Mouse (Mus musculus) testis, postnatal 14 days (tissue): ENCODE data around the gene Slc26a10.

Experiments
- DNase-seq: peaks from one replicate; pipeline ENCODE4 v3.0.0; 2021; ENCODE audit warnings: low spot score

Slc26a10 gene

DNA sequence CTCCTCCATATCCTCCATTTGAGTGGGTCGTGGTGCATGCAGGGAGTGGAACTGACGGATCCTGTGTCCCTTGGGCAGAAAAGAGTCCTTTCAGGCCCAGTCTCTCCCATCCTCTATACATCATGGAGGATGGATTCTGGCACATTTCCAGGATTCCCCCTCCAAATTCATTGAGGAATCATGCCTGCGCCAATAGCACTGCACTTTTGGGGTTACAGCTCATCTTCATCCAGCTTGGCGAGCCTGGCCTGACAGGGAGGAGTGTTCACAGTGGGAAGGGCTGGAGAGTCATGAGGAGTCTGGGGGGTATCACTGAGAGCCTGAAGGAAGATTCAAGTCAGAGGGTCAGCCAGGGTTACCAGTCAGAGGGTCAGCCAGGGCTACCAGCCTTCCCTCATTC, 2.2 kb upstream of the Slc26a10 start:
- DNase-seq, result no peak

DNA sequence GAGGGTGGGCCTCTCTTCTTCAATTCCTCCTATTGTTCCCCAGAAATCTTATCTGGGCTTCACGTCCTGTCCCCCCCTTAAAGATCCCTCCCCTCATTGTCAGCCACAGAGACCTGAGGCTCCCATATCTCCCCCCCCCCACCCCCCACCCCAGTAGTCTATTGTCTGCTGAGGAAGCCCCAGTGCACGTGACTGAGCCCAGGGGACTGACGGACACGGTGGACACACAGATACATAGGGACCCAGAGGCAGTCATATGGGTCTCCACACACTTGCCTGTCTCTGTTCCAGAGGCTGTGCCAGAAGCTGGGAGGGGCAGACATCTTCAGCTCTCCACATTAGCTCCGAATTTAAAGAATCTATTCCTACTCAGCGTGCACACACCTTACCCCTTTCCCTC, 1.1 kb upstream of the Slc26a10 start:
- no peak for DNase-seq

DNA sequence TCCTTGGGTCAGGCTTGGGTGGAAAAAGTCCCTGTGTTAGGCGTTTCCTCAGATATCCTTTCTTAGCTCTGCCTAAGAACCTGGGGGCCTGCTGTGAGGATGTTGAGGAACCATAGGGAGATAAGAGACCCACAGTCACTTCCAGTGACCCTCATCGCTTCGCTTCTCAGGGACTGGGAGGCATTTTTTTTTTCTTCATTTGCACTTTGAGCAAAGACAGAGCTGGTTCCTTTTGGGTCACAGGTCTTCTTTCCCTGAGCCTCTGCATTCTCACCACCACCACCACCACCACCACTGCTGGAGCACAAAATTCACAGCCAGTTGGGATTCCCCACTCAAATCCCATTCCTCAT, 226 bp upstream of the Slc26a10 start:
- no peak for DNase-seq

DNA sequence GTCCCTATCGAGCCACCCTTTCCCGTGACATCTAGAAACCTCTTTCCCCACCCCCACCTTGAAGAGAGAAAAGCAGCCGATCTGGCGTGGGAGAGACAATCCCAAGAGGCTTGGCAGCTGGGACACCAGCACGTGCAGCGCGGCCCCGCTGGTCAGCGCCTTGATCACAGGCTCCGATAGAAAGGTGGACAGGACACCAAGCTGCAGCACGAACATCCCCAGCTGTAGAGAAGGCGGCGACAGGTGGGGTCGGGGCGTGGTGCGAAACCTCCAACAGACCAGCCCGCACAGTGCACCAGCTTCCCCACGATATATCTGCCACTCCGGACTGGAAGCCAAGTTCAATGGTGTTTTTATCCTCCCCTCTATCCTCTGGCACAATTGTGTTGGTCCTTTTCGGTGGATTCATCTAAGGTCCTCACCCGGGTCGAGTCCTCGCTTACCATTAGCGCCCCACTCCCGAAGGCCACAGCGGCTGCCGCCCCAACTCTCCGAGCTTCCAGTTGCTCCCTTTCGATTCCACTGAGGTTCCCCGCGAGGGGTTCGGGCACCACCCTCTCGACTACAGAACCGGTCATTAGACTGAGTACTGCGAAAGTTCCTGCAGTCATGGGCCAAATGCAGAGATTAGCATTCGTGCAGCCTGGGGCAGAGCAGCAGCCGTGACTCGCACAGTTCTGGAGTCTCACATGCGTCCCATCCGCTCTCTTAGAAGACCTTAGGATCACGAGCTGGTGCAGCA, 2.0 kb downstream of the Slc26a10 start:
- peak; percentile 16 for DNase-seq

DNA sequence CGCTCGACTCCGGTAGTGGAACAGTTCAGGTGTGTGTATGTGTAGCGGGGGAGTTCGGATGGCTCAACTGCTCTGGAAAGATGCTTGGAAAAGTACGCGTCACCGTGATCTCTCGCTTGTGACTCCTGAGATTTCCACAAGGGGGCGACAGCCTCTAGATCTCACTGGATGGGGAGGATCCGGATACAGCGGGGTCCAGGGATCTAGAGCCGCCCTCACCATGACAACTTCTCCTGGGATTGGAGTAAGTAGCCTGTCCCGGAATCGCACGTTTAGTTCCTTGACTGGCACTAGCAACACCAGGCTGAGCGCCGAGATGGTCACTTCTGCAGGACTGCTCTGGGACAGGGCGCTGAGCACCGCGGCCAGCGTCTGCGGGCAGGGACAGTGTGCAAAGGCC, 2.7 kb downstream of the Slc26a10 start:
- peak; percentile 62 for DNase-seq

DNA sequence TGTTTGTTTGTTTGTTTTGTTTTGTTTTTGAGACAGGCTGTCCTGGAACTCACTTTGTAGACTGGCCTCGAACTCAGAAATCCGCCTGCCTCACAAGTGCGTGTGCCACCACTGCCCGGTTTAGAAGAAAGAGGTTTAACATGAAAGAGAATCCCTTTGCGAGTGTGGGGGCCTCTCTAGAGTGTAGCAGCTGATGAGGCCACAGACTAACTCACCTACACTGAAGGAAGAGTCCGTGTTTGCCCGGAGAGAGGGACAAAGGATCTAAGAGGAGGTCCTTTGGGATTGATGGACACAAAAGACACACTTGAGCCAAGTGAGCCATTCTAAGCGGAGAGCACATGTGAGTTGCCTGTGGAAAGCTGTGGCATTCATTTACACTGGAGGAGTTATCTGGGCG, 3.2 kb downstream of the Slc26a10 start:
- no peak for DNase-seq

DNA sequence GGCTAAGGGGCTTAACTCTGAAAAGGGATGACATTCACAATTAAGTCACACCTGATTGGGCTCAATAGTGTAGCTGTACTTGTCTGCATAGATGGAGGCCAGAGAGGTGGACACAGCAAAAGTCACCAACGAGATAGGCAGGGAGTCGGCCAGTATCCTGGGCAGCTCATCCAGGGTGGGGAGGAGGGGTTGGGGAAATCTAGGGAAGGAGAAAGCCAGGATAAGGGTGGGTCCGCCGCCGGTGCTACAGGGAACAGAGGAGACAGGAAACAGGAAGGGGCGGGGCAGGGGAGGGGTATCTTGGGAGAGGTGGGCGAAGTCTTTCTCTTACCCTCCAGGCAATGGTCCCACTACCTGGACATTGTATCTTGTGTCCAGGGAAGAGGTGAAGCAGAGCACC, 3.7 kb downstream of the Slc26a10 start:
- DNase-seq, result no peak

DNA sequence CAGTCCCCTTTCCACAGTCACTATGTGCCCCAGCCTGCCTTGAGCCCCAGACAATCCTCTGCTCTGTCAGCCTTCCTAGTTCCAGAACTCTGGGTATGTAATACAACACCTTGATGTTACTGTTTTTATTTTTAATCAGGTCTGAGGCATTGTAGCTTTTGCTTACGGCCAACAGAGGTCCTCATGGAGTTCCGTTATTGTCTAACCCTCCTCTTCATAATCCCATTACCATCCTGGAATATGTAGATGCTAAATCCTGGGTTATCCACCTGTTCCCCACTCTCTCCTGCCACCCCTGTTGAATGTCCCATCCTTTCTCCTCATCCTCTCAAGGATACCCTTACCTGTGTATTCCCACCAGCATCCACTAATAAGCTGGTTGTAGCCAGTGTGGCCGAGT, 4.2 kb downstream of the Slc26a10 start:
- DNase-seq, result no peak

DNA sequence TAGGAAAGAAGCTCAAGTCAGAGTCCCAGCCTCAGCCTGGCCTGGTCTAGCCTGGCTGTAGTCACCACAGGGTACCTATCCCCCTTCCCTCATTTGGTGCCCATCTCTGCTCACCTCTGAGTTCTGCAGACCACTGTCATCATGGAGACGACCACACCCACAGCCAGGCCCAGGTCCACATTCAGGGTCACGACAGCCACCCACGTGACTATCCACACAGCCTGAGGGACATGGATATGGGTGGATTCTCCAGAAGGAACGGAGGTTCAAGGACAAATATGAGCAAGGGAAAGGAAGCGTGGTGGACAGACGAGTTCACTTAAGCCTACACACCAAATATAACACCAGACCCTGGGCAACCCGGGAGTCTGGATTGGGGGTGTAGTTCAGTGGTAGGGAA, 6.3 kb downstream of the Slc26a10 start:
- no peak for DNase-seq

DNA sequence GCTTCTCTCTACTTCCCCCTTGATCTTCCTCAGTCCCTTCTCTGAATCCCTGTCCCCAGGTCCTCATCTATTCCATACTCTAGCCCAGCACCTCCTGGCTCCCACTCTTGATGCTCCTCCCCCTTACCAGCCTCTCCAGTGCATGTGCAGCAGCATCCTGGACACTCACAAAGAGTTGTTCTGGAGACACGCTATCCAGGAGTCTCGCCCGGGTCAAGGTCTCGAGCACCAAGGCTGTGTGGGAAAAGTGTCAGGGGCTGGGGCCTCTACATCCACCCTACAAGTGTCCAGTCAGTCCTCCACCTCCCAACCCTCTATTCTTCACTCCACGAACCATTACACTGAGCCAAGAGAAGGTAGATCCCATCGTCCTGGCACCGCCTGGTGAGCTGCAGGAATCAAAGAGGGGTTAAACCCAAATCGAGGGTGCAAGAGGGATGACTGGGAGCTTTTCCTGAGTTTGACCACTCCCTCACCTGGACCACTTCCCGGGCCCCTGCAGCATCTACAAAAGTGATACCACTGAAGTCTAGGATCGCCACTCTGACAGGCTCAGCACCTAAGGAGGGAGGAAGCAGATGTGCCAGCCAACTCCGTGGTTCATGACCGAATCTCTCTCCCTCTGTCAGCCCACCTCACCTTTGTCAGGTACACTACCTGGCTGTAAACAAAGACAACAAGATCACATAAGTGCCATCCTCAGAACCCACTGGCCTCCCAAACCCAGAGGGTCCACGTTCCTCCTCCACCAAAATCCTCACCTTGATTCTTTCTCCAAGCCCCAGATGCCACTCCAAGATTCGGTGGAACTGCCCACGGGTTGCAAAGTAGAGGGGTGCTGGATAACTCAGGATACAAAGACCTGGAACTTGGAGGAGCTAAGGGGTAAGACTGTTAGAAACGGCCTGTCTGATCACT, 7.0 kb downstream of the Slc26a10 start:
- no peak for DNase-seq

DNA sequence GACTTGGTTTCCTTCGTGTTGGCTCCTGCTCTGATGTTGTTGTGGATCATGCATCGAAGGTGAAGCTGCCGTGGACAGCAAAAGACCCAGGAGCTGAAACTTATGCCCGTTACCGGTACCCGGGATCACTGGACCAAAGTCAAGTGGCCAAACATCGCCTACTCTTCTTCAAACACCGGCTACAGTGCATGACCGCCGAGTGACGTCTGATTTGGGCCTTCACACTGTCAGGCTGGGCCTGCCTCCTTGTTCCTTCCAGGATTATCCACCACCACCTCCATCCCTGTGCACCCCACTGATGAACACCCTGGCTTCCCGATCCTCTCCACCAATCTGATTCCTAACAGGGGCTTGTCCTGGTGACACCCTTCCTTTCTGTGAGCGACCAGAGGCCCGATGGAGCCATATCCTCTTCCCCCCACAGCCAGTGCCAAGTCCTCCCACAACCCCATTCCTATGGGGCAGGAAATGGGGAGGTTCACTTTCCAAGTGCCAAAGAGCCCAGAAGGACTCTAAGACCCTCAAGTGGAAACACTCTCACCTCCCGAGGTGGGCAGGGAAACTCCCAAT, 8.7 kb downstream of the Slc26a10 start:
- DNase-seq, result peak; percentile 7

DNA sequence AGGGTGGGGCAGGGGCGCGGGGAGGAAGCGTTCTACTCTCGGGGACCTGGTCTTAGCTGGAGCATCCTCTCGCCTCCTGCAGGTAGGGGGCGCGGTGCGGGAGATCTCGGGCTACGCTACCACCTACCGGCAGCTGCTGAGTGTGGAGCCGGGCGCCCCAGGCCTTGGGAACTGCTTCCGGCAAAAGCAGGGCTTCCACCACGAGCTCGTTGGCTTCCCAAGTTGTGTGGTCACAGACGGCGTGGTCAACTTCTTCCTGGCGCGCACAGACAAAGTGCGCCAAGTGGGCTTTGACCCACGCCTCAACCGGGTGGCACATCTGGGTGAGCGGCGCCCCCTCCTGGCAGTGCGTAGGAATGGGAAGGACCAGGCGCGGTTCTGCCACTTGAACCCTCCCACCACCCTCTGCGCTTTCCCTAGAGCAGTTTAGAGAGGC, 9.6 kb downstream of the Slc26a10 start:
- DNase-seq, result peak; percentile 80

DNA sequence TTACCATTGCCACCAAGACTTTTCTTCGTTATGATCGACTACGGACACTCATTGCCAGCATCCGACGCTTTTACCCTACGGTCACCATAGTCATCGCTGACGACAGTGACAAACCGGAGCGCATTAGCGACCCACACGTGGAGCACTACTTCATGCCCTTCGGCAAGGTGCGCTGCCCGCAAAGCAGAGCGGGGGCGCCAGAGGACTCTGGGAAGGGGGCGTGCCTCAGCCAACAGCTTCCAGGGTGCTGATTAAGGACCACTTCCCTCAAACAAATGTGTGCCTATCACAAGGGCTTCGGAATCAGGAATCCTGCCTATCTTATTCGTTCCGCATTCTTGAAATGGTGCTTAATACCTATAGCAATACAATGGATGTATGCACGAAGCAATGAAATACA, 10.4 kb downstream of the Slc26a10 start:
- DNase-seq, result peak; percentile 43

DNA sequence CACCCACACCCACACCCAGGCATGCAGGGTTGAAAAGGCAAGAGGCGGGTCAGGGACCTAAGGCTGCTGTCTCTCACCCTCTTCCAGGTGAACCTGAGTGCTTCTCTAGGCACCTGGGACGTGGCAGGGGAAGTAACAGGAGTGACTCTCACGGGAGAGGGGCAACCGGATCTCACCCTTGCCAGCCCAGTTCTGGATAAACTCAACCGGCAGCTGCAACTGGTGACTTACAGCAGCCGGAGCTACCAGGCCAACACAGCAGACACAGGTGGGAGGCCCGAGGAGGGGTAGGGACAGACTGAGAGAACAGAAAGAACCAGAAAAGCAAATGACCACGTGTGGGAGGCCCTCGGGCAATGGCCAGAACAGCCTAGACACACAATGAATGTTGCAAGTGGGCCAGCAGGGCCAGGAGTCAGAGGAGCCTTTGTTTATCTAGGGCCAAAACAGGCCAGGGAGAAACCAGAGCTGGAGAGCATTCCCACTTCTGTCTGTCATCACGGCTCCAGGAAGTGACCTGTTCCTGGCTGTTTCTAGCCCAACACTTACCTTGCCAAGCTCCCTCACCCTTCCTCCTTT, 12.7 kb downstream of the Slc26a10 start:
- DNase-seq, result peak; percentile 87

DNA sequence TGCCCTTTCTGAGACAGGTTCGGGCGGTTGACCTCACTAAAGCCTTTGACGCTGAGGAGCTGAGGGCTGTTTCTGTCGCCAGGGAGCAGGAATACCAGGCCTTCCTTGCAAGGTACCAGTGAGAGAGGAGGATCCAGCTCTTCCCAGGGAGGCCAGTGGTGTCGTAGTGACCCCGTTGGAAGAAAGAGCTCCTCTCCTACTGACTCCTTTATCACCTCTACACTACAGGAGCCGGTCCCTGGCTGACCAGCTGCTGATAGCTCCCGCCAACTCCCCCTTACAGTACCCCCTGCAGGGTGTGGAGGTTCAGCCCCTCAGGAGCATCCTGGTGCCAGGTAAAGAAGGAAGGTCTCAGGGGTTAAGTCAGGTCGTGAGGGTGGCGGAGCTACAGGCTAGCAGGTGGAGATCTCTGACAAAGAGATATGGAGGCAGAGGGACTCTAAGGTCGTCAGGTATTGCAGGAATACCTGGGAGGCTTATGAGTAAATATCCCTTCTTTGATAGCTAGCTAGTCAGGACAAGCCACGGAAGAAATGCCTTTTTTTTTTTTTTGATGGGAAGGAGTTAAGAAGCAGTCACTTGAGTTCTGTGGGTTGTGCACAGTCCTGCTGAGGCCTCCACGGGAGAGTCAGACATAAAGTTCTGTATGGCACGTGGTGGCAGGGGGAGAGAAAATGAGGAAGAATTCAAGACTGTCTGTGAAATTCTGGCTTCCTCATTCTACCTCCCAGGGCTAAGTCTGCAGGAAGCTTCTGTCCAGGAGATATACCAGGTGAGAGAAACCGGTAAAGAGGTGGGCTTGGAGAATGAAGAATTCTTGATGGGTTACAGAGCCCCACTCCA, 13.5 kb downstream of the Slc26a10 start:
- peak; percentile 12 for DNase-seq

DNA sequence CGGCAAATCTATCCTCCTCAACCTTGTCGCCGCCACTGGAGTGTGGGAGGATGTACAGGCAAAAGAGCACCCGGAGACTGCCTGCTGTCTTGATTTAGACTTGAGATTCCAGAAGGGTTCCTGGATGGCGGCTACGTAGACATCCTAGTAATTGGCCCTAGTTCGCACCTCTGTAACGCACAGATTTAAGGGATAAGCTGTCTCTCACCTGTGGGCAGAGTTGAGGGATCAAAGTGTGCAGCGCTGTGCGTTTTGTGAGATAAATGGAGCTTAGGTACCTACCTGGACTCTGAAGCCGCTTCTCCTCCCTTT, 14.1 kb downstream of the Slc26a10 start:
- DNase-seq, result no peak

DNA sequence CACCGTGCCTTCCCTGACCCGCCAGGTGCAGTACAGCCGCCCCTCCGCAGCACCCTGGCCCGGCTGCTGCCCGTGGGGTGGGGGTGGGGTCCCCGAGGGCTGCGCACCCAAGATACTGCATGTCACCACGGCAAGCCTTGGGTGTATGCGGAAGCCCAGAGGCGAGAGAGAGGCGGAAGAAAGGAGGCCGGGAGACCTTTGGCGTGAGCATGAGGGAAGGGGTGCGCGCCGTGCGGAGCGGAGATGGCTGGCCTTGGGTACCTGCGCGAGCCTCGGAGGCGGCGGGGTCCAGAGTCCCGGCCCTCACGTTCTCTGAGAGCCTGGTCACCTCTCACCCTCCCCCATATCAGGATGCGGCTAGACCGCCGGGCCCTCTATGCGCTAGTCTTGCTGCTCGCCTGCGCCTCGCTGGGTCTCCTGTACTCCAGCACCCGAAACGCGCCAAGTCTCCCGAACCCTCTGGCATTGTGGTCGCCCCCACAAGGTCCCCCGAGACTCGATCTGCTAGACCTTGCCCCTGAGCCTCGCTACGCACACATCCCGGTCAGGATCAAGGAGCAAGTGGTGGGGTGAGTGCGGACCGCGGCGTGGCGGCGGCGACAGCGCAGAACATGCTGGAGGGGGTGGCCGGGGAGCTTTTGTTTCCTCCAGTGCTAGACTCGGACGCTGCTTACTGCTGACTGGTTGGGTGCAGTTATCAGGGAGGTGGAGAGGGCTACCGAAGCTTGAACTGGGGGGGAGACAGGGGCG, 14.6 kb downstream of the Slc26a10 start:
- peak; percentile 65 for DNase-seq

DNA sequence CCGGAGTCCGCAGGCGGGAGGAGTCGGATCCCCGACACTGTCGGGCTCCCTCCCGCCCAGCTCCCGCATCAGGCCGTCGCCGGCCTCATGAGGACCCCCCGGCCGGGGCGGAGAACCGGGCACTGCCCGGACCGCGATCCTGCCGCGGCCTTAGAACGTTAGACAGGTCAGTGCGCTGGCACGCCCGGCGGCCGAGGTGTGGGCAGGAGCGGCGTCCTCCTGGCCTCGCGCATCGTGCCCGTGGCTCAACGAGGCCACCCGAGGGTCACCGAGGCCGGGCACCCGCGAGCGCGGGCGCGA, 15.1 kb downstream of the Slc26a10 start:
- no peak for DNase-seq

DNA sequence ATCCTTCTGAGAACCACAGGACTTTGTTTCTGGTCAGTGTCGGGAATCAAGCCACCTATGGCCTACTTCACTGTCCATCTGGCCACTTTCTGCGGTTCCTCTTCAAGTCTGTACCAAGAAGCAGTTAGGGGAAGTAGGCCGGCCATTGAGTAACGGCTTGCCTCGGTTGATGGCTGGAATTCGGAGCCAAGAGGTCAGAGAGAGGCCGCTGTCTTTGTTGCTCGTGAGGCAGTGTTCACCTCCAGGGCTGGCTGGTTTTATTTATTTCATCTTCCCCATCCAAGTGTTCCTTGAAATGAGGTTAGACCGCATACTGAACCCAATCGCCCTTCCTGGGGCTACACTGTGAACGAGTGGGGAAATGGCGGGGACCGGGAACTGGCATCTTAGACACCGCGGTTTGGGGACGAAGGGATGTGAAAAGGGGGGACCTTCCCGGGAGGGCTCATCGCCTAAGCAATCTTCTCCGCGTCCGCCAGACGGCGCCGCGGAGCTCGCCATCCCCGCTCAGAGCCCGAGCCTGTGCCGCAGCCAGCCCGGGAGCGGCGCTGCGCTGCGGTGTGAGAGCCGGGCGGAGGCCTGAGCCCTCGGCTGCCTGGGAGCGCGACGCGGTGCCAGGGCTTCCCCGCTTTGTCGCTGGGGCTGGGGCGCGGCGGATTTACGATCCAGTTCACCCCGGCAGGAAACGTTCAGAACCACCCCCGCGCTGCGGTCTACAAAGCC, 15.7 kb downstream of the Slc26a10 start, which contains the start of gene B4galnt1:
TSS of gene B4galnt1 (plus strand) at position 595 of the 723 bp plus-strand sequence.
- no peak for DNase-seq

DNA sequence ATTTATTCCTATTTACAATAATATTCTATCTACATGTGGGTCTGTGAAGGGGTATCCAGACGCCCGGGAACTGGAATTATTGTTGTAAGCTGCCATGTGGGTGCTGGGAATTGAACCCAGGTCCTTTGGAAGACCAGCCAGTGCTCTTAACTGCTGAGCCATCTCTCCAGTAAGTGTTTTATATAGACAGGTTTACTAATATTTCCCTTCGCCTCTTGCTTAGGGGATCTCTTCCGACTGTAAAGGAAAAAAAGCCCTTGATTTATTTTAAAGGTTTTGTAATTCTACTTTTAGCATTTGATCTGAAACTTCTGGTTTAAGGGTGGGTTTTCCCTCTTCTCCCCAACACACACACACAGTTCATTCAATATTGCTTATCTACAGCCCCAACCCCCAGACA, 16.3 kb downstream of the Slc26a10 start:
- no peak for DNase-seq
